Mouse (Mus musculus): ENCODE data around the gene Amotl2. TPM values are rescaled to one million over a fixed set of nuclear protein-coding genes. Genes with fewer than 3 reads are reported as not detected.

The Amotl2 gene
- polyA plus RNA-seq (2015; fragmentation: Nextera tagmentation; extraction: Ambion mirVana) = 40.9 and 41.5 TPM in 2 replicates

DNA sequence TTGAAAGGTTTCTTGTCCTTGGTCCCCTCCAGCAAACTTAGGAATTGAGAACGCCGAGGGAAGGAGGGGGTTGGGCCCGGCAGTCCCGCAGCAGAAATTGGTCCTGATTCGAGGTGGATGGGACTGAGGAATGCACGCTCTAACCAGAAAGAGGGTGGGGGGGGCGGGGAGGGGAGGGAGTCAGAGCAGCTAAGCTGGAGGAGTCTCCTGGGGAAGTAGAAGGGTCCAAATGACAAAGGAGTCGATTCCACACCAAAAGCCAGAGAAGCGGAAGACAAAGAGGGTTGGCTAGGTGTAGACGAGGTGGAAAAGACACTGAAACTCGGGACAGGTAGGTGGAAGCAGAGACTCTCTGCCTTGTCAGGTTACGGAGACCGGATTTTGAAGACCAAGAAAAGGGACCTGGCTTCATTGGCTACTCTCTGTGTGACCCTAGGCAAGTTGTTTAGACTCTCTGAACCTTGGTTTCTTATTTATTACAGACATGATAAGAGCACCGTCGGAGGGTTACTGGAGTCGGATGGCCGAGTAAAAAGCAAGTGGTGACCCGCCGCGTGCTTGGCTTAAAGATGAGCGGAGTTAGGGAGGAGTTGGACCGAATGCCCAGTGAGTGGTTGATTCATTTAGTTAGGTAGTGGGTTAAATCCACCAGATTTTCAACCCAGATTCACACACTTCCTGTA lies at the start of gene Amotl2:
Amotl2 (plus strand) TSS at position 192 of the 683 bp plus-strand sequence.
- no peaks in the 10 kb centered on the region for H3K9me3 ChIP-seq (ENCODE audit: low read length)
- H3K27me3 ChIP-seq (ENCODE audit: insufficient read depth, low read length) = no peaks in the 10 kb centered on the region
- H3K9ac ChIP-seq (replicated peaks; ENCODE audit: low read length) = peak within 1 kb of the TSS; percentile 97
- peaks cover 18% of the 10 kb centered on the region for H3K36me3 ChIP-seq (ENCODE audit: insufficient read depth, low read length)
- no peak for ATAC-seq (ENCODE audit: low FRiP score, low TSS enrichment)
- H3K4me3 ChIP-seq (ENCODE audit: low read length) = peak within 1 kb of the TSS; percentile 94
- H3K27ac ChIP-seq (ENCODE audit: low read length) = peak within 1 kb of the TSS; percentile 99
- WGBS = 7% methylated on average over 21 of the region's 22 CpGs
- peak within 1 kb of the TSS; percentile 83 for H3K4me2 ChIP-seq (replicated peaks; ENCODE audit: low read depth, low read length)
- H3K4me1 ChIP-seq (ENCODE audit: insufficient read depth, low read length) = peaks cover 59% of the 10 kb centered on the region

DNA sequence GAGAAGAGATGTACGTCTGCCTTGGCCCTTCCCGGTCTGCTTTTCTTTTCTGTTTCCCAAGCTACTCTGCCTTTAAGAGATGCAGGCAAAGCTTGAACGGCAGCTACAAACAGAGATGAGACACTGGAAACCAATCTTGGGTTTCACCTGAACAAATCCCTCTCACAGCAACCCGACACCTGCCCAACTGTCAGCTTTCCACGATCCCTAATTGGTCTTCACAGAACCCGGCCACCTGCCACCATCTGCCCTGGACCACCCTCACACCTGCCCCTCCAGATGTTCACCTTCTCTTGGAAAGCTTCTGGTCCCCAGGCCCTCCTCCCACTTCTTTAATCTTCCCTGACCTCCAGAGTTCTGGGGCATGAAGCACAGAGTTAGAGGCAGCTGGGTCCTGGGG lies 48.4 kb upstream of the Amotl2 start:
- Histone ChIP-seq H3K4me3 (ENCODE audit: low read length) (no peak overlapping the region), H3K9me3 (ENCODE audit: low read length) (no peaks in the 10 kb centered on the region), H3K27ac (ENCODE audit: low read length) (no peak overlapping the region), H3K27me3 (ENCODE audit: insufficient read depth, low read length) (no peaks in the 10 kb centered on the region), H3K4me1 (ENCODE audit: insufficient read depth, low read length) (0 out of 2 replicates have a peak, but pooled peaks cover 2% of the 10 kb centered on the region), H3K4me2 (replicated peaks; ENCODE audit: low read depth, low read length) (no peak overlapping the region), H3K36me3 (ENCODE audit: insufficient read depth, low read length) (no peaks in the 10 kb centered on the region), H3K9ac (replicated peaks; ENCODE audit: low read length) (no peak overlapping the region)
- no peak for ATAC-seq (ENCODE audit: low FRiP score, low TSS enrichment)
- WGBS = 24% methylated on average over 6 of the region's 6 CpGs

DNA sequence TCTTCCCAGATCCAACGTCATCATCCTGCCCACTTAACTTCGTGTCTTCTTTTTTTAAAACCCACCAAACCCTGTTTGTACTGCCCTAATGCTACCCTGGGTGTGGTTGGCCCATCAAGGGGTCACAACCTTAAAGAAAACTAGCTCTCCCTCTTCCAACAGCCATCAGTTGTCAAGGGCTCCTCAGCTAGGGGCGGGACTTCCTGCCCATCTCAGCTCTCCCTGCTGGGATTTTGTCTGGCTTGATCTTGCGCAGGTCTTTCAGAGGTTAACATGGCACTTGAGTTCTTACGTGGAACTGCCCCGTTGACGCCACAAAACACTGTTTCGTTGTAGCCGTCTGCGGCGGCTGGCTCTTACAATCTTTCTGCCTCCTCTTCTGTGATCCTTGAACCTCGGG lies 47.6 kb upstream of the Amotl2 start:
- no peaks in the 10 kb centered on the region for H3K27me3 ChIP-seq (ENCODE audit: insufficient read depth, low read length)
- H3K9me3 ChIP-seq (ENCODE audit: low read length) = no peaks in the 10 kb centered on the region
- H3K4me1 ChIP-seq (ENCODE audit: insufficient read depth, low read length) = 0 out of 2 replicates have a peak, but pooled peaks cover 3% of the 10 kb centered on the region
- WGBS = 85% methylated on average over 12 of the region's 12 CpGs
- no peak for ATAC-seq (ENCODE audit: low FRiP score, low TSS enrichment)
- no peak overlapping the region for H3K4me3 ChIP-seq (ENCODE audit: low read length)
- no peak overlapping the region for H3K4me2 ChIP-seq (replicated peaks; ENCODE audit: low read depth, low read length)
- no peaks in the 10 kb centered on the region for H3K36me3 ChIP-seq (ENCODE audit: insufficient read depth, low read length)
- no peak overlapping the region for H3K27ac ChIP-seq (ENCODE audit: low read length)
- no peak overlapping the region for H3K9ac ChIP-seq (replicated peaks; ENCODE audit: low read length)

DNA sequence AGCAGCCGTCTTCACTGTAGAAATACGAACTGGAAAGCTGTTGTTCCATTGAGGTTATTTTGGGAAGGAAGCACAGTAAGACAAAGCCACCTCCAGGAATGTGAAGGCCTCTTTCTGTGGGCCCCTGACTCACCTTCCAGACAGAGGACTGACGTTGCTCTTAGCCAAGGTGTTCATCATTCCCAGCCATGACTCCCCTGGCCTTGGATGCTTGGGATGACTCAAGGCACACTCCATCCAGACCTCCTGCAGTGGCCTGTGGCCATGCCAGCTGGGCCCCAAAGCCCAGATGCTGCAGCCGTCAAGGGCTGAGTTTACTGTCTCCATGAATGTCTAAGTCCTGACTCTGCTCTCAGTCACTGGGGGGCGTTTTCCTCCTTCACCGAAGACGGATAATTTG lies 43.1 kb upstream of the Amotl2 start:
- 0 out of 2 replicates have a peak, but pooled peaks cover 3% of the 10 kb centered on the region for H3K4me1 ChIP-seq (ENCODE audit: insufficient read depth, low read length)
- H3K4me3 ChIP-seq (ENCODE audit: low read length) = no peak overlapping the region
- H3K27me3 ChIP-seq (ENCODE audit: insufficient read depth, low read length) = no peaks in the 10 kb centered on the region
- H3K27ac ChIP-seq (ENCODE audit: low read length) = no peak overlapping the region
- no peak overlapping the region for H3K4me2 ChIP-seq (replicated peaks; ENCODE audit: low read depth, low read length)
- no peak for ATAC-seq (ENCODE audit: low FRiP score, low TSS enrichment)
- no peaks in the 10 kb centered on the region for H3K9me3 ChIP-seq (ENCODE audit: low read length)
- whole genome bisulfite sequencing = 65% methylated on average over 7 of the region's 7 CpGs
- no peaks in the 10 kb centered on the region for H3K36me3 ChIP-seq (ENCODE audit: insufficient read depth, low read length)
- no peak overlapping the region for H3K9ac ChIP-seq (replicated peaks; ENCODE audit: low read length)

DNA sequence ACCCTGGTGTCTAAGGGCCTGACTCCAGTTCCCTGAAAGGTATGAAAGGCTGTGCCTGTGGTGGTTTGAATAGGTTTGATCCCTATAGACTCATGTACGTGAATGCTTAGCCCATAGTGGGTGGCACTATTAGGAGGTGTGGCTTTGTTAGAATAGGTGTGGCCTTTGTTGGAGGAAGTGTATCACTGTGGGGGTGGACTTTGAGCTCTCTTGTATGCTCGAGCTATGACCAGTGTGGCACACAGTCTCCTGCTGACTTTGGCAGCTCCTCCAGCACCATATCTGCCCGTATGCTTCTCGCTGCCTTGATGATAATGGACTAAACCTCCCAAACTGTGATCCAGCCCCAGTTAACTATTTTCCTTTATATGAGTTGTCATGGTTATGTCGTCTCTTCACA lies 40.5 kb upstream of the Amotl2 start:
- H3K4me1 ChIP-seq (ENCODE audit: insufficient read depth, low read length) = 0 out of 2 replicates have a peak, but pooled peaks cover 3% of the 10 kb centered on the region
- no peaks in the 10 kb centered on the region for H3K9me3 ChIP-seq (ENCODE audit: low read length)
- no peak overlapping the region for H3K4me3 ChIP-seq (ENCODE audit: low read length)
- no peak overlapping the region for H3K9ac ChIP-seq (replicated peaks; ENCODE audit: low read length)
- no peak overlapping the region for H3K4me2 ChIP-seq (replicated peaks; ENCODE audit: low read depth, low read length)
- H3K27ac ChIP-seq (ENCODE audit: low read length) = no peak overlapping the region
- 89% methylated on average over 5 of the region's 5 CpGs for WGBS
- no peaks in the 10 kb centered on the region for H3K36me3 ChIP-seq (ENCODE audit: insufficient read depth, low read length)
- H3K27me3 ChIP-seq (ENCODE audit: insufficient read depth, low read length) = no peaks in the 10 kb centered on the region
- no peak for ATAC-seq (ENCODE audit: low FRiP score, low TSS enrichment)

DNA sequence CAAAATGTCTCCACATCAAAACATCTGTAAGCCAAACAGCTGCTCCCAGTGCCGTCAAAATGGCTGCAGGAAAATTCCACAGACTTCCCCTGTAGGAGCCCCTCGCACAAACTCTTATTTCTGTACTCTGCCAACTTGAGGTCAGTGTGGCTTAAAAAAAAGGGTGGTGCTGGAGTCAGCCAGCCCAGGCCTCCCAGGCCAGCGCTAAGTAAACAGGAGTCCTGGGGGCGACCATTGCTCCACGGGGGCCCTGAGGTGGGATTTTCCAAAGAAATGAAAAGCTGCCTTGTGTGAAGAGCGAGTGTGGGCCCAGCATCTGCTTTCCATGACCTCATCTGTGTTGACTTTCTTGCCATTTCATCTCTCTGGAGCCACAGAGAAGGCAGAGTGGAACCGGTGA lies 35.0 kb upstream of the Amotl2 start:
- H3K9me3 ChIP-seq (ENCODE audit: low read length) = no peaks in the 10 kb centered on the region
- ATAC-seq (ENCODE audit: low FRiP score, low TSS enrichment) = no peak
- no peak overlapping the region for H3K9ac ChIP-seq (replicated peaks; ENCODE audit: low read length)
- H3K36me3 ChIP-seq (ENCODE audit: insufficient read depth, low read length) = no peaks in the 10 kb centered on the region
- no peaks in the 10 kb centered on the region for H3K27me3 ChIP-seq (ENCODE audit: insufficient read depth, low read length)
- H3K4me3 ChIP-seq (ENCODE audit: low read length) = no peak overlapping the region
- 46% methylated on average over 7 of the region's 7 CpGs for WGBS
- no peak overlapping the region for H3K27ac ChIP-seq (ENCODE audit: low read length)
- peaks cover 4% of the 10 kb centered on the region; the same call in 1 of the 2 replicates for H3K4me1 ChIP-seq (ENCODE audit: insufficient read depth, low read length)
- no peak overlapping the region for H3K4me2 ChIP-seq (replicated peaks; ENCODE audit: low read depth, low read length)

DNA sequence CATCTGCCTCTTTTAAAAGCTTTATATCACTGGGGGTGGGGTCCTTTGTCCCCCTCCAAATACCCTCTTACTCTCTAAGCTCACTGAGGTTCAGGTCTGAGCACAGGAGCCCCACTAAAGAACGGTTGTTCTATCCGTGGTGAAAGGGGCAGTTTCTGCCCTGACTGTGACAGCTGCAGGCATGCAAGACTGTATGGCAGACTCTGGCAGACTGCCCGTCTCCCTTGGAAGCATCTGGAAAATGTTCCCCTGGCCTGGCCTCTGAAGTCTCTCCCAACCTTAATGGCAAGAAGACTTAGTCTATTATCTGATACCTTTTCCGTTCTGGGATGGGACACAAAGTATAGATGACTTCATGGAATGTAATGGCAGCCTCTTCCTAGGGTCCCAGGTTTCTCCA lies 28.5 kb upstream of the Amotl2 start:
- WGBS = 47% methylated on average over 4 of the region's 4 CpGs
- H3K27ac ChIP-seq (ENCODE audit: low read length) = no peak overlapping the region
- H3K4me1 ChIP-seq (ENCODE audit: insufficient read depth, low read length) = peaks cover 17% of the 10 kb centered on the region

DNA sequence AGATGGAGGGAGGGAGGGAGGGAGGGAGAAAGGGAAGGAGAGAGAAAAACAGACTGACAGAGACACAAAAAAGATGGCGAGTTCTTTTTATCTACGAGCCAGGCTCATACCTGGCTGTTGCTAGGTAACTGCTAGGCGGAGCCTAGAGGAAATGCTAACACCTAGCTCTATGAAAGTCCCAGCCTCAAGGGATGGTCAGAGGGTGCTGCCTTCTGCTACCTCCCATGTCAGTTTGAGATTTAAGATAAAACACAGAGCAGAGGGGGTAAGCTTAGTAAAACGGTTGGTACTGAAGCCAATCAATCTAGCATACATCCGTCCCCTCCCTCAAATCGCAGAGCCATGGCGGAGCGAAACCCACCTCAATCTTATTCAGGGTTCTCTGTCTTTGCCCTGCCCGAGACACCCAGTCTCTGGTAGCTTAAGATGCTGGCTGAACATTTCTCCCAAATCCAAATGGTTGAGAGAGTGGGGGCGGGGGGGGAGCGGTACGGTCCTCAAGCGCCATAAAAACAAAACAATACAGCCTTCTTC lies 27.0 kb upstream of the Amotl2 start:
- no peak overlapping the region for H3K27ac ChIP-seq (ENCODE audit: low read length)
- ATAC-seq (ENCODE audit: low FRiP score, low TSS enrichment) = peak; percentile 40
- WGBS = 6% methylated on average over 13 of the region's 13 CpGs

More for the DNA sequence above, 28.5 kb upstream of the Amotl2 start:
- no peak overlapping the region for H3K4me2 ChIP-seq (replicated peaks; ENCODE audit: low read depth, low read length)
- H3K4me3 ChIP-seq (ENCODE audit: low read length) = no peak overlapping the region
- H3K9me3 ChIP-seq (ENCODE audit: low read length) = no peaks in the 10 kb centered on the region
- peaks cover 5% of the 10 kb centered on the region; the same call in 1 of the 2 replicates for H3K27me3 ChIP-seq (ENCODE audit: insufficient read depth, low read length)
- no peak overlapping the region for H3K9ac ChIP-seq (replicated peaks; ENCODE audit: low read length)
- no peaks in the 10 kb centered on the region for H3K36me3 ChIP-seq (ENCODE audit: insufficient read depth, low read length)
- no peak for ATAC-seq (ENCODE audit: low FRiP score, low TSS enrichment)

DNA sequence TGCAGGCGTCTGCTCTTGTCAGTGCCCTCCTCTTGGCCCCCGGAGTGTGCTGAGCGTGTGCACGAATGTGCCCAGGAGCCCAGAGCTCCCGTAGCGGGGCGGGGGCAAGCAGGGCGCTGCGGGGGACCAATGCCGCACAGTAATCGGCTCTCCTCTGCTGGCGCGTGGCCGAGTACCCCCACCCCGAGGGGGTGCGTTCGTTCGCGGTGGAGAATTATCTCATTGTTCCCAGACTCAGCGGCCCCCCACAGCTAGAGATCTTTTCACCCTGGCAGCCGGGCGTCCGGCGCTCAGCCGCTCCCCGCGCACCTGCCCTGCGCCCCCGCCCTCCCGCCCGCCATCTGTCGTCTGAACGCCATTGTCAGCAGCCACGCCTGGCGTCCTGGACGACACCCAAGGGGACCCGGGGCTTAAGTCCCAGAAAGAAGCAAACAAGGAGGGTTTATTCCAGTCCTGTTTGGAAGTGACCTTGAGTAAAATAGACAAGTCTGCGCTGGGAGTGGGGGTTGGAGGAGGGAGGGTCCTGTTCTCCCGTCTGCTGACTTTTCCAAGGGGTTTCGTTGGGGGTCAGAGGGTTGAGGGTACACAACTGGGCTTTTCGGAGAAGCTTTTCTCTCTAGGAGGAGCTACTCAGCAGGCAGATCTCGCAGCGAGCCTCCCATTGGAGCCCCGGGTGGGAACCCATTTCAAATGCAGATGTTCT lies 26.4 kb upstream of the Amotl2 start:
- no peaks in the 10 kb centered on the region for H3K36me3 ChIP-seq (ENCODE audit: insufficient read depth, low read length)
- ATAC-seq (ENCODE audit: low FRiP score, low TSS enrichment) = peak; percentile 62
- peak overlapping the region; percentile 62 for H3K4me3 ChIP-seq (ENCODE audit: low read length)
- H3K9ac ChIP-seq (replicated peaks; ENCODE audit: low read length) = peak overlapping the region; percentile 67
- H3K27ac ChIP-seq (ENCODE audit: low read length) = no peak overlapping the region
- H3K4me1 ChIP-seq (ENCODE audit: insufficient read depth, low read length) = peaks cover 19% of the 10 kb centered on the region
- peak overlapping the region; percentile 100 for H3K4me2 ChIP-seq (replicated peaks; ENCODE audit: low read depth, low read length)
- H3K27me3 ChIP-seq (ENCODE audit: insufficient read depth, low read length) = peaks cover 5% of the 10 kb centered on the region; the same call in 1 of the 2 replicates
- WGBS = 0% methylated on average over 43 of the region's 44 CpGs
- H3K9me3 ChIP-seq (ENCODE audit: low read length) = no peaks in the 10 kb centered on the region

More for the DNA sequence above, 27.0 kb upstream of the Amotl2 start:
- no peaks in the 10 kb centered on the region for H3K36me3 ChIP-seq (ENCODE audit: insufficient read depth, low read length)
- peak overlapping the region; percentile 67 for H3K9ac ChIP-seq (replicated peaks; ENCODE audit: low read length)
- H3K4me1 ChIP-seq (ENCODE audit: insufficient read depth, low read length) = peaks cover 19% of the 10 kb centered on the region
- peak overlapping the region; percentile 62 for H3K4me3 ChIP-seq (ENCODE audit: low read length)
- H3K9me3 ChIP-seq (ENCODE audit: low read length) = no peaks in the 10 kb centered on the region
- H3K4me2 ChIP-seq (replicated peaks; ENCODE audit: low read depth, low read length) = peak overlapping the region; percentile 100
- peaks cover 5% of the 10 kb centered on the region; the same call in 1 of the 2 replicates for H3K27me3 ChIP-seq (ENCODE audit: insufficient read depth, low read length)

Data from kidney, embryonic 16.5 days (tissue).